Comparison of ENCODE assay signal across 9 mouse cellular contexts in genomic region chr3:101393103-101393644, GRCm38 (mm10). TPM values are rescaled to one million over a fixed set of nuclear protein-coding genes. Genes with fewer than 3 reads are reported as not detected.
DNase-seq lines count a peak whose midpoint lies in the region; ATAC-seq lines count a peak whose summit lies in the region.
"Had no signal": no experiment of that assay in that cellular context is flagged by ENCODE, and none has a peak within 500 bp of the region (broad histone marks: within the 10 kb centered on the region; RNA-seq: fewer than 3 reads in every experiment).

No protein-coding gene starts in this region.

- H3K9ac ChIP-seq in midbrain, embryonic 14.5 days (replicated peaks; ENCODE audit: low read length) = no peak overlapping the region
- H3K9ac ChIP-seq in midbrain, embryonic 13.5 days (replicated peaks) = no peak overlapping the region
- H3K9ac ChIP-seq in stomach, embryonic 15.5 days = no peak overlapping the region

- no peak overlapping the region for H3K4me3 ChIP-seq in midbrain, embryonic 14.5 days (replicated peaks; ENCODE audit: low read depth, low read length)
- no peak overlapping the region for H3K4me3 ChIP-seq in midbrain, embryonic 13.5 days (replicated peaks)
- no peak overlapping the region for H3K4me3 ChIP-seq in stomach, embryonic 15.5 days (replicated peaks)
- H3K4me3 ChIP-seq: megakaryocyte, embryonic 14.5 days had no signal

- H3K4me1 ChIP-seq in midbrain, embryonic 14.5 days (ENCODE audit: control insufficient read depth, insufficient read depth, low read length) = peaks cover 89% of the 10 kb centered on the region
- H3K4me1 ChIP-seq in midbrain, embryonic 13.5 days (replicated peaks) = peaks cover 99% of the 10 kb centered on the region
- peaks cover 64% of the 10 kb centered on the region for H3K4me1 ChIP-seq in stomach, embryonic 15.5 days
- H3K4me1 ChIP-seq: megakaryocyte, embryonic 14.5 days had no signal

- H3K27me3 ChIP-seq in midbrain, embryonic 14.5 days (ENCODE audit: control insufficient read depth, insufficient read depth, low read length) = no peaks in the 10 kb centered on the region
- H3K27me3 ChIP-seq in midbrain, embryonic 13.5 days = 0 out of 2 replicates have a peak, but pooled peaks cover 14% of the 10 kb centered on the region
- no peaks in the 10 kb centered on the region for H3K27me3 ChIP-seq in stomach, embryonic 15.5 days (replicated peaks)

- peak; percentile 19 to 43 for DNase-seq in cerebellum, adult 18-20 months
- no peak for DNase-seq in cerebellum, adult 9-11 months
- DNase-seq in midbrain, embryonic 14.5 days = no peak
- peak; percentile 76 to 78 for DNase-seq in heart, postnatal 14 days
- no peak for DNase-seq in right cerebral cortex, postnatal 36 days (ENCODE audit: low spot score in 2 of 2)

- H3K4me2 ChIP-seq in midbrain, embryonic 14.5 days (ENCODE audit: low read length) = no peak overlapping the region
- H3K4me2 ChIP-seq in midbrain, embryonic 13.5 days (replicated peaks) = no peak overlapping the region
- H3K4me2 ChIP-seq in stomach, embryonic 15.5 days = no peak overlapping the region

- H3K27ac ChIP-seq in midbrain, embryonic 14.5 days (replicated peaks; ENCODE audit: low read depth, low read length) = peak overlapping the region; percentile 55
- H3K27ac ChIP-seq in midbrain, embryonic 13.5 days = no peak overlapping the region
- H3K27ac ChIP-seq in stomach, embryonic 15.5 days = peak overlapping the region; percentile 38; the same call in 1 of the 2 replicates

- intact Hi-C loops in heart, postnatal 14 days (cut with DNase I) = no loop called here

- no peaks in the 10 kb centered on the region for H3K9me3 ChIP-seq in midbrain, embryonic 14.5 days (ENCODE audit: control insufficient read depth, low read length)
- no peaks in the 10 kb centered on the region for H3K9me3 ChIP-seq in midbrain, embryonic 13.5 days
- no peaks in the 10 kb centered on the region for H3K9me3 ChIP-seq in stomach, embryonic 15.5 days
- H3K9me3 ChIP-seq: megakaryocyte, embryonic 14.5 days had no signal

- no peak for ATAC-seq in midbrain, embryonic 14.5 days (ENCODE audit: low FRiP score, low TSS enrichment)
- no peak for ATAC-seq in midbrain, embryonic 13.5 days
- ATAC-seq in stomach, embryonic 15.5 days (ENCODE audit: insufficient read depth, low FRiP score, low read depth) = no peak
- no peak for ATAC-seq in erythroid progenitor cell, adult 5-6 weeks (replicated peaks; ENCODE audit: low FRiP score, poor library complexity, severe bottlenecking)

- H3K36me3 ChIP-seq in midbrain, embryonic 14.5 days (ENCODE audit: control insufficient read depth, insufficient read depth, low read length) = no peaks in the 10 kb centered on the region
- no peaks in the 10 kb centered on the region for H3K36me3 ChIP-seq in midbrain, embryonic 13.5 days
- H3K36me3 ChIP-seq in stomach, embryonic 15.5 days = no peaks in the 10 kb centered on the region

- WGBS in midbrain, embryonic 14.5 days = 81% methylated on average over 6 of the region's 6 CpGs
- 85% methylated on average over 6 of the region's 6 CpGs for WGBS in midbrain, embryonic 13.5 days
- 73% methylated on average over 6 of the region's 6 CpGs for WGBS in stomach, embryonic 15.5 days

RNA-seq across cellular contexts. Expression of gene Igsf3, which starts 16.3 kb away (rescaled TPM):
- 62.0 and 77.8 TPM in 2 replicates for polyA plus RNA-seq in midbrain, embryonic 14.5 days (2014; fragmentation: Nextera tagmentation; extraction: Ambion mirVana)
- 75.5 and 79.1 TPM in 2 replicates for polyA plus RNA-seq in midbrain, embryonic 13.5 days (2015; fragmentation: Nextera tagmentation; extraction: Ambion mirVana)
- total RNA-seq in heart, postnatal 14 days (2021) = 10 to 100 TPM; 14.9 to 16.8 TPM
- 32.0 and 37.0 TPM in 2 replicates for polyA plus RNA-seq in stomach, embryonic 15.5 days (2015; fragmentation: Nextera tagmentation; extraction: Ambion mirVana)
- 4.3 and 6.7 TPM in 2 replicates for total RNA-seq in erythroid progenitor cell, adult 5-6 weeks (2015; ENCODE audit: low replicate concordance)
- total RNA-seq in erythroid progenitor cell, adult 5-6 weeks (2017; ENCODE audit: low replicate concordance) = 2.6 and 7.1 TPM in 2 replicates

Comparison
In these comparisons a context has a peak if more than half of its experiments do, and no peak if none do; other contexts are left out.
1. DNase-seq: peak in cerebellum, adult 18-20 months (2 of 2) and heart, postnatal 14 days (2 of 2); none in cerebellum, adult 9-11 months (single experiment), midbrain, embryonic 14.5 days (single experiment) and right cerebral cortex, postnatal 36 days (0 of 2).